Mouse (Mus musculus) MEL (cell line): Measurements from ENCODE around the gene Hps4. TPM values are rescaled to one million over a fixed set of nuclear protein-coding genes. Genes with fewer than 3 reads are reported as not detected.

Experiments
- DNase-seq: peaks from one replicate; pipeline ENCODE4 v3.0.0; 2011; ENCODE audit warnings: low read depth, low spot score
- H3K27ac ChIP-seq: 2 replicates; pipeline ENCODE4 v1.5.1; 2012; ENCODE audit warnings: low read depth, mild to moderate bottlenecking, control low read depth, low read length, moderate library complexity; ENCODE audit not compliant: control insufficient read depth
- H3K27me3 ChIP-seq, 2 experiments: fragments of 150-350 bp in 1 of 2; sonication (generic) in 1 of 2; 2 replicates each; pipeline ENCODE4 v1.6.1; 2012; ENCODE audit warnings: low read length in 2 of 2, mild to moderate bottlenecking in 2 of 2, improper control_type of control experiment in 1 of 2, moderate library complexity in 1 of 2; ENCODE audit not compliant: insufficient read depth in 2 of 2, control insufficient read depth in 1 of 2
- H3K36me3 ChIP-seq, 2 experiments: 2 replicates each; pipeline ENCODE4 v1.6.1; 2012 to 2014; ENCODE audit warnings: low read length in 2 of 2, improper control_type of control experiment in 1 of 2, inconsistent platforms in 1 of 2, mild to moderate bottlenecking in 1 of 2; ENCODE audit not compliant: insufficient read depth in 2 of 2, control insufficient read depth in 1 of 2
- H3K4me1 ChIP-seq, 2 experiments: fragments of 150-350 bp in 1 of 2; sonication (generic) in 1 of 2; 2 replicates each; pipeline ENCODE4 v1.6.1; 2012; ENCODE audit warnings: low read length in 2 of 2, improper control_type of control experiment in 1 of 2, mild to moderate bottlenecking in 1 of 2; ENCODE audit not compliant: insufficient read depth in 2 of 2, control insufficient read depth in 1 of 2
- H3K4me3 ChIP-seq, 2 experiments: fragments of 150-350 bp in 1 of 2; sonication (generic) in 1 of 2; 2 replicates each; pipeline ENCODE4 v1.5.1; 2012; ENCODE audit warnings: low read depth in 2 of 2, low read length in 2 of 2, mild to moderate bottlenecking in 2 of 2, moderate library complexity in 2 of 2, control low read depth in 1 of 2, improper control_type of control experiment in 1 of 2; ENCODE audit not compliant: control insufficient read depth in 1 of 2, insufficient read depth in 1 of 2
- H3K79me2 ChIP-seq: 2 replicates; pipeline ENCODE4 v1.6.1; 2012; ENCODE audit warnings: mild to moderate bottlenecking, low read length, moderate library complexity; ENCODE audit not compliant: control insufficient read depth, poor library complexity, insufficient read depth
- H3K9ac ChIP-seq: 2 replicates; pipeline ENCODE4 v1.6.1; 2012; ENCODE audit warnings: low read depth, mild to moderate bottlenecking, control low read depth, low read length, moderate library complexity; ENCODE audit not compliant: control insufficient read depth, poor library complexity, severe bottlenecking
- H3K9me3 ChIP-seq: fragments of 150-350 bp; sonication (generic); replicated peaks from 2 replicates; pipeline ENCODE4 v1.6.1; 2012; ENCODE audit warnings: mild to moderate bottlenecking, low read length, improper control_type of control experiment, moderate library complexity; ENCODE audit not compliant: insufficient read depth
- BHLHE40 ChIP-seq: IDR thresholded peaks from 2 replicates; pipeline ENCODE4 v1.6.1; 2012; ENCODE audit warnings: low read depth, mild to moderate bottlenecking, inconsistent platforms, low read length, improper control_type of control experiment, borderline replicate concordance
- ELF1 ChIP-seq: IDR thresholded peaks from 2 replicates; pipeline ENCODE4 v1.6.1; 2014; ENCODE audit warnings: low read depth, mild to moderate bottlenecking, inconsistent platforms, low read length, improper control_type of control experiment, moderate library complexity
- EP300 ChIP-seq, 2 experiments: IDR thresholded peaks; 2 replicates each; pipeline ENCODE4 v1.6.1; 2011; ENCODE audit warnings: improper control_type of control experiment in 2 of 2, low read length in 2 of 2, low read depth in 1 of 2, mild to moderate bottlenecking in 1 of 2
- HCFC1 ChIP-seq: IDR thresholded peaks from 2 replicates; pipeline ENCODE4 v1.6.1; 2012; ENCODE audit warnings: low read depth, mild to moderate bottlenecking, inconsistent platforms, low read length, improper control_type of control experiment, moderate library complexity
- MAFK ChIP-seq: IDR thresholded peaks from 2 replicates; pipeline ENCODE4 v1.6.1; 2011; ENCODE audit warnings: low read depth, mild to moderate bottlenecking, low read length, improper control_type of control experiment, borderline replicate concordance
- MEF2A ChIP-seq: IDR thresholded peaks from 2 replicates; pipeline ENCODE4 v1.6.1; 2014; ENCODE audit warnings: low read depth, mild to moderate bottlenecking, inconsistent platforms, low read length, improper control_type of control experiment; ENCODE audit not compliant: poor library complexity, insufficient replicate concordance, severe bottlenecking; ENCODE audit errors: extremely low read depth
- MXI1 ChIP-seq: IDR thresholded peaks from 2 replicates; pipeline ENCODE4 v1.6.1; 2011; ENCODE audit warnings: mild to moderate bottlenecking, low read depth, low read length, improper control_type of control experiment
- MYC ChIP-seq: IDR thresholded peaks from 2 replicates; pipeline ENCODE4 v1.6.1; 2011; ENCODE audit warnings: low read depth, mild to moderate bottlenecking, low read length, improper control_type of control experiment, moderate library complexity
- NRF1 ChIP-seq: IDR thresholded peaks from 2 replicates; pipeline ENCODE4 v1.6.1; 2014; ENCODE audit warnings: low read depth, mild to moderate bottlenecking, inconsistent platforms, low read length, improper control_type of control experiment, moderate library complexity; ENCODE audit not compliant: poor library complexity, insufficient read depth, severe bottlenecking
- POLR2AphosphoS5 ChIP-seq: IDR thresholded peaks from 2 replicates; pipeline ENCODE4 v1.6.1; 2012; ENCODE audit warnings: low read depth, borderline replicate concordance, mild to moderate bottlenecking, inconsistent platforms, low read length, moderate library complexity, mixed read lengths
- RAD21 ChIP-seq: IDR thresholded peaks from 2 replicates; pipeline ENCODE4 v1.6.1; 2011; ENCODE audit warnings: mild to moderate bottlenecking, low read depth, low read length, improper control_type of control experiment
- SIN3A ChIP-seq: IDR thresholded peaks from 2 replicates; pipeline ENCODE4 v1.6.1; 2012; ENCODE audit warnings: low read length, improper control_type of control experiment, inconsistent platforms
- TCF12 ChIP-seq: IDR thresholded peaks from 2 replicates; pipeline ENCODE4 v1.6.1; 2014; ENCODE audit warnings: low read depth, mild to moderate bottlenecking, inconsistent platforms, low read length, improper control_type of control experiment, moderate library complexity
- ZNF384 ChIP-seq: IDR thresholded peaks from 2 replicates; pipeline ENCODE4 v1.6.1; 2012; ENCODE audit warnings: low read depth, mild to moderate bottlenecking, inconsistent platforms, low read length, improper control_type of control experiment
- polyA plus RNA-seq, 2 experiments: library from polyadenylated mRNA; stranded (reverse) in 1 of 2; unstranded in 1 of 2; fragments of >175 nt in 1 of 2; fragments of >200 nt in 1 of 2; gene quantifications; 2 replicates each; pipeline versions ENCODE4 v1.2.1 to v1.2.4; 2012; ENCODE audit warnings: low replicate concordance in 2 of 2, low read depth in 1 of 2; ENCODE audit not compliant: insufficient read length in 2 of 2, insufficient read depth in 1 of 2, missing spikeins in 1 of 2
- total RNA-seq: library from RNA; depleted of rRNA; stranded (reverse); fragments of 300-350 nt; gene quantifications from 2 replicates; pipeline ENCODE4 v1.2.3, GENCODE M21; 2012

The Hps4 gene
- total and polyA plus RNA-seq, 3 experiments, result 37.1 to 41.7 TPM; not detected in 1

- TF ChIP-seq ZNF384 (no peak), POLR2AphosphoS5 (no peak), RAD21 (no peak), TCF12 (no peak), MXI1 (no peak)
- Histone ChIP-seq H3K36me3 (no peaks in the 10 kb centered on the region; a peak in 1 of 4 replicates), H3K4me3 (no peak overlapping the region), H3K79me2 (no peaks in the 10 kb centered on the region), H3K4me1 (no peaks in the 10 kb centered on the region), H3K27ac (no peak overlapping the region), H3K9me3 (no peaks in the 10 kb centered on the region), H3K9ac (no peak overlapping the region), H3K27me3 (no peaks in the 10 kb centered on the region)
- DNase-seq, result no peak
These were observed 26.4 kb downstream of the Hps4 start for GRCm38 (mm10) chr5:112369326-112369725.

GRCm38 (mm10) chr5:112370236-112370813 lies 27.4 kb downstream of the Hps4 start:
- DNase-seq, result no peak
- no peaks in the 10 kb centered on the region; a peak in 1 of 4 replicates for H3K36me3 ChIP-seq
- no peaks in the 10 kb centered on the region for H3K4me1 ChIP-seq
- no peak overlapping the region for H3K4me3 ChIP-seq
- no peaks in the 10 kb centered on the region for H3K27me3 ChIP-seq
- no peaks in the 10 kb centered on the region for H3K79me2 ChIP-seq
- H3K9me3 ChIP-seq, result no peaks in the 10 kb centered on the region
- H3K27ac ChIP-seq, result no peak overlapping the region
- no peak overlapping the region for H3K9ac ChIP-seq
- no peak for TF ChIP-seq MEF2A
- no peak for TF ChIP-seq HCFC1
- no peak for TF ChIP-seq MYC
- no peak for TF ChIP-seq EP300 (IDR thresholded peaks at IDR 0.05; ENCODE audit: low read depth in 1 of 2, low read length in 2 of 2)
- no peak for TF ChIP-seq SIN3A
- no peak for TF ChIP-seq TCF12
- no peak for TF ChIP-seq MAFK
- TF ChIP-seq BHLHE40, result no peak
- no peak for TF ChIP-seq NRF1
- TF ChIP-seq MXI1, result no peak
- TF ChIP-seq ELF1, result no peak
